Mouse (Mus musculus) kidney, postnatal 36 days (tissue): ENCODE data around the gene Slc7a4.
"Not testable (repeated sequence)": the region's sequence is repeated elsewhere in the genome, so short reads cannot be mapped to it uniquely, and the experiment has no call there.

ENCODE experiments used
- DNase-seq, 2 experiments: peaks; one replicate each; pipeline ENCODE4 v3.0.0; 2021 to 2022; ENCODE audit warnings: mixed read lengths in 2 of 2

Gene Slc7a4

DNA sequence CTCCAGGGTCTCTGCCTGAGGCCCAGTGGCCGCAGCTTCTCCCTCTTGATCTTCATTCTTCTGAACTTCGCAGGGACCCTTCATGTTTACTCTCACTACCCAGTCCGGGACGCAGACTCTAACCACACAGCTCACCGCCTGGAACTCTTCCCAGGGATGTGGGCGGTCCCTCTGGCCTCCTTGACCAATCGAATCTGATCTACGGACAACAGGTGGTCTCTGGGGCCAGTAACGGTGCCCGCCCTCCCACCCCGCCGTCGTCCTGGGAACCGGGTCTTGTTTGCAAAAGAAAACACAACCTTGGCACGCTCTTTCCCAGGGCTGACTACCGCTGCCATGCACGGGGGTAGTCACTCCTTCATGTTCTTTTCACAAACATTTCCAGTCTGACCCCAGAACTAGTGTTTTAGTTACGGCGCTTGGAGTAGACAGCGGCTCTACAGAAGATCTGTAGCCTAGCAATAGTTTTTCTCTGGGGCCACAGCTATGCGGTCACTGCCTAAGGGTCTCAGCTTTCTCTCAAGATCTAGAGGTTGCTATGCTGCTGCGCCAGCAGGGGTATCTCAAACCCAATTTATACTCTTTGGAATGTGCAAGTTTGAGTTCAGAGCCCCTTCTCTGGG lies 21.8 kb downstream of the Slc7a4 start, which contains the start of gene Lrrc74b:
Lrrc74b (minus strand) TSS at position 120 of the 623 bp plus-strand sequence.
- peak; percentile 51 to 61 for DNase-seq

GRCm38 (mm10) chr16:17559396-17560027 lies 23.5 kb downstream of the Slc7a4 start:
- no peak for DNase-seq

DNA sequence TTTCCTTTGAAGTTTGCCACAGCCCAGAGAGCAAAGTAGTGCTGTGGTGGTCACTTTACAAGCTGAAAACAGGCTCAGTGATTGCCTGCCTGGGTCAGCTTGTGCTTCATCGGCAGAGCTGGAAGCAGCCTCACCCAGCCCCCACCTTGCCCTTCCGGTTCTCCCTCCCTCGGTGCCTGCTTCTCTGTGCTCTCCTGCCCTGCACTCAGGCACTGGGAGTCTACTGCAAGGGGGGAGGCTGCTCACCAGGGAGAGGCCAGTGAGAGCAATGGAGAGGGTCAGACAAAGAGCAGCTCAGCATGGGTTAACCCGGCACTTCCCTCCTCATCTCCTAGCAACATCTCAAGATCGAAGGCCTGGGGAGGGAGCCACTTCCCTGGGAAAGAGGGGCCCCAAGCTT lies 24.2 kb downstream of the Slc7a4 start:
- DNase-seq: no peak

DNA sequence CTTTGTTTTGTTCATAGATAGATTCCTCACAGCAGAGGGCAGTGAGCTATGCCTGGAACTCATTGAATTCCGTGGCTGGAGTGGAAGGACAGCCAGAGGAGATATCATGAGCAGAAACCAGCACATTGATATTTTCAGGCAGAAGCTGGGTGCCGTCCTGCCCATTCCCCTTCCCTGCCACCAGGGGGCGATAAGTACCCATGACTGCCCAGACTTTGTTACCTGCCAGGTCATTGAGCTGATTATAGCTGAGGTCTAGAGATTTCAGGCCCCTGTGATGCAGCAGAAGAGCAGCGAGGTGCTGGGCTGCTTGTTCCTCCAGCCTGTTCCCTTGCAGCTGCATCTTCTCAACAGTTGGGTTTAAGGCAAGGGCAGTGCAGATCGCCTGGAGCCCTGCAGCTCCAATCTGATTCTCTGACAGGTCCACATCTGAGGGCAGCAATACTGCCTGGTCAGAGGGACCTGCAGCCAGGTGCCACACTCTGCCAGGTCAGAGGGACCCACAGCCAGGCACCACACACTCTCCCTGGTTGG lies 25.0 kb downstream of the Slc7a4 start:
- peak; percentile 55 to 79 for DNase-seq

- DNase-seq: no peak
These were observed 26.1 kb downstream of the Slc7a4 start for GRCm38 (mm10) chr16:17556907-17557306.

DNA sequence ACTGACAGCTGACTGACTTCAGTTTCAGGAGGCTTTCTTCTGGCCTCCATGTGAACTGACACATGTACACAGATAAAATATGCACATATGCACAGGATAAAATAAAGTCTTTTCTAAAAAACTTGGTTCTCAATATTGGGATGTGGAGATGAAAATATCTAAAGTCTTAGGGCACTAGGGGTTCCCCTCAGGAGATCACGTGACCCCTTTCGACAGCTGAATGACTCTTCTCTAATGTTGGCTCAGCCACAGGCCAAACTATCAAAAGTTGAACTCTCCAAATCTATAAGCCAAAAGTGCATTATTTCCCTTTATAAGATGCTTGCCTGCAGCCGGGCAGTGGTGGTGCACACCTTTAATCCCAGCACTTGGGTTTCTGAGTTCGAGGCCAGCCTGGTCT lies 26.8 kb downstream of the Slc7a4 start:
- no peak for DNase-seq

DNA sequence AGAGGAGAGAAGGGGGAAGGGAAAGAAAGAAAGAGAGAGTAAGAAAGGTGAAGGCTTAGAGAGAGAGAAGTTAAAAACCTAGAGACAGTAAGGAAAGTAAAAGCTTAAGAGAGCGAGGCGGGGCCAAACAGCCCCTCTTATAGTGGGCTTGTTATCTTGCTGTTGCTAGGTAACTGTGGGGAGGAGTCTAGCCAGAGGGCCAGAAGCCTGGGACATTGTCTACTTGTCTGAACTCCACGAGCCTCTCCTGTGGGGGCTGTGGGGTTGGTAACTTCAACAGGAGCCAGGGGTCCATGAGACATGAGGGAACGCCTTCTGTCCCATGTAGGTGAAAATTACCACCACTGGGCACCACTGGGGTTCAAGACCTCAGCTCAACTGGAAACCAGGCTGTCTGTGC lies 28.3 kb downstream of the Slc7a4 start:
- not testable (repeated sequence) for DNase-seq

DNA sequence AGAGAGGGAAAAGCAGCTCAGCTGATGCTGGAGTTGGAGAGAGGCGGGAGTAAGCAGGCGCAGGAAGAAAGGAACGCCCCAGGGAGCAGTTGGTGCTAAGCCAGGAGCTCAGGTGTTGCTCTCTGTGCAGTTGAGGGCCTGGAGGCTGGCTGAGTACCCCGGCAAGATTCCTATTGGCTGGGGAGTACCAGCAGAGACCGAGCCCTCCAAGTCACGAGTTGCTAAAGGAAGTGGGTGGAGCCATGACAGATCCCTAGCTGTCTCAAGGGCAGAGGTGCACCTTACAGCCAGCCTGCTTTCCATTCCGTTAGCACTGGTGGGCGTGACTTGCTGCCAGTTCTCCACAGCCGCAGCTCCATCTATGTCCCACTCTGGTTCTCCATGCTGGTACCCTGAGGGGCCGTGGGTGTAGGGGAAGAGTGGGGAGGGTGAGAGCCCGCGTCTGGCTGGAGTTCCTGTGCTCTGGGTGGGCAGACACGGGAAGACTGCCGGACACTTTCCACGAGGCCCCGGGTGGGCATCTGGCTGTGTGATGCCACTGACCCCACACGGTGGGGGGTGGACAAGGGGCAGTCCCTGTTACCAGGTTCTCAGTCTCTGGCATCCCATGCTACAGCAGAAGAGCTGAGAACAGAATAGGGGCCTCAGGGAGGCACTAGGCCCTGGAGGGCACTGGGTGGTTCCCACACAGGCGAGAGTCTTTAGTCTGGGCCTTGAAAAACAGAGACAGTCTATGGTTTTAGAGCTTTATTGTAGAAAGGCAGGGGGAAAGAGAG lies 28.9 kb downstream of the Slc7a4 start:
- DNase-seq: peak; percentile 81 to 87

GRCm38 (mm10) chr16:17552837-17553236 lies 30.2 kb downstream of the Slc7a4 start:
- DNase-seq: no peak

DNA sequence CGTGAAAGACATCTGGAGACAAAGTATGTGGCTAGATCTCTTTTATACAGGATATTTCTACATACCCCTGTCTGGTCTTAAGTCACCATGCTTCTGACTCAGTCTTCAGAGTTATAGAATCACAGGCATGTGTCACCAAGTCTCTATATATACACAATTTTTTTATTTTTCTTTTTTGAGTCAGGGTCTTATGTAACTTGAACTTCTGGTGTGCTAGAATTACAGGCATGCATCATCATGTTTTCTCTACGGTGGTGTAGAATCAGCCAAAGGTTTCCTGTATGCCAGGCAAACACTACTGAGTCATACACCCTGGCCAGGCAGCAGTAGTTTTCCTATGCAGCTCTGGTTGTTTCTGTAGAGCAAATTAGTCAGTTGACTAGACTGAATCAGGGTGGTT lies 40.4 kb downstream of the Slc7a4 start:
- no peak for DNase-seq

DNA sequence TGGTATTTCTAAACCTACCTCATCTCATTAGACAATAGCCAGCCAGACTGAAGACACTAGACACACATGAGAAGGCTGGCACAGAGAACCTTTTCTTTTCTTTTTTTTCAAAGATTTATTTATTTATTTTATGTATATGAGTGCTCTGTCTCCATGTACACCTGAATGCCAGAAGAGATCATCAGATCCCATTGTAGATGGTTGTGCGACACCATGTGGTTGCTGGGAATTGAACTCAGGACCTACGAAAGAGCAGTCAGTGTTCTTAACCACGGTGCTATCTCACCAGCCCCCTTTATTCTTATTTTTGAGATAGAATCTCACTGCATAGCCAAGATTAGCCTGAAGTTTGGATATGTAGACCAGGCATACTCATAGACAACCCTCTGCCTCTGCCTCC lies 46.4 kb downstream of the Slc7a4 start:
- peak in 1 of 2 experiments; percentile 49 for DNase-seq

DNA sequence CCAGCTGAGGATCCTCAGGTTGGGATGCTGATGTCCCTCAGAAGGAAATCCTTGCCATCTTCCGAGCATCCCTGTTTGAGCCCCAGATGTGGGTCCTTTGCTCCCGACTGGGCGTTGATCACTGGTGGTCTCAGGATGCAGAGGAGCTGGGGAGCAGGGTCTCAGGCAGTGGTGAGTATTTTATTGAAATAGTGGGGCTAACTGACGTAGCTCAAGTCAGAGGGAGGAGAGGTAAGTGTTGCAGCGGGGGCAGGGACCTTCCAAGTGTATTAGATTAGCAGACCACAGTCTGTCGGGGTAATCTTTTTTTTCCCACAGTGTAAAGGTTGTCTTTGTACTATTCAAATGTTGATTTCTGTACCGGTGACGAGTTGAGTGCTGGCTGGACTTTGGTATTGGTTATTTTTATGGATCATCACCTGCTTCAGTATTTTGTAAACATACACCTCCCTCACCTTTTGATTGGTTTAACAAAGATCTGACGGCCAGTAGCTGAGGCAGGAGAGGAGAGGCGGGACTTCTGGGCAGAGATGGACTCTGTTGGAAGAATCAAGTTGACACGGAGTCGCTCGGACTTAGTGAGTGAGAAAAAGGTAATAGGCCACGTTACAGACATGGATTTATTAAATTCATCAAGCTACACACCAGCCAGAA lies 50.2 kb downstream of the Slc7a4 start:
- DNase-seq: no peak

DNA sequence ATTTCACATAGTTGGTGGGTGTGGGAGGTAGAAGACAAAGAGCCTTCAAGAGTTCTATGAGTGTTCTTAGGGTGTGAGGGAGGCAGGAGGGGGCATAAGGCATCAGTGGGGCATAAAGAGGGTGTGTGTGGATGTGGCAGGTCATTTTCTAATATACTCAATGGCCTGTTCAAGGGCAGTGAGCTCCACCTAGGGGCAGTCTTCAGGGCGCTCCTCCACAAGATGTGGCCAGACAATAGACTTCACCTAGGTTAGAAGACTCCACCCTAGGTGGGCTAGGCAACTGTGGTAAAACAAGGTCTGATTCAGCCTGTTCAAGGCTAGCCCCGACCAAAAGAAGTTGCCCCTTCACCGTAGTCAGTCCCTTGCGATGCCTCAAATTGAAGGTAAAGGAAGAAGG lies 50.7 kb downstream of the Slc7a4 start:
- peak; percentile 53 to 72 for DNase-seq

GRCm38 (mm10) chr16:17530640-17531288 lies 52.2 kb downstream of the Slc7a4 start, which contains the start of gene Thap7:
Gene Thap7 (minus strand): TSS chr16:17531136.
- DNase-seq: peak; percentile 97 to 99

DNA sequence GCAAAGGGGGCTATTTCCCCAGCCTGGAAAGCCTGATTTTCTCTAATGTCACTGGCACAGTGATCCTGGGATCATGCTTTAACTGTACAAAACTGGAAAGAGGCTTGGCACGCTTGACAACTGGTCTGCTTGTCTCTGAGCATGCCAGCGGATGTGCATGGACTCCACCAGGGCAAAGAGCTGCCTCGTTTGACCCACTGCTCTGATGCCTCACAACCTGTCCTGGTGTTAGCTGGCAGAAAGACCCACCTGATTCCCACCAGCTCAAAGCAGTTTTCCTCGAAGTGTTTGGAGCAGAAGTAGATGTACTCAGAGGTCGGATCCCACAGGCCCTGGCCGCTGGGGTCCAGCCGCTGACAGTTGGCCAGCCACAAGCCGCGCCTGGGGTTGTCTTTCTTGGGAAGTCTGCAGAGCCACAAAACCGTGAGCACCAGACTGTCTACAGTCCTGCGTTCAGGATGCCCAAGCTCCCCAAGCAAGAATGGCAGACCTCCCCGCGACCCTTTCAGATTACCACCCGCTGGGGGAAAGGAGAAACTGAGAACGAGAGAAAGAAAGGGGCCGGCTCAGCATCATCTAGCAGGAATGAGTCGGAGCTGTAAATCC lies 52.9 kb downstream of the Slc7a4 start:
- DNase-seq: peak in 1 of 2 experiments; percentile 42

DNA sequence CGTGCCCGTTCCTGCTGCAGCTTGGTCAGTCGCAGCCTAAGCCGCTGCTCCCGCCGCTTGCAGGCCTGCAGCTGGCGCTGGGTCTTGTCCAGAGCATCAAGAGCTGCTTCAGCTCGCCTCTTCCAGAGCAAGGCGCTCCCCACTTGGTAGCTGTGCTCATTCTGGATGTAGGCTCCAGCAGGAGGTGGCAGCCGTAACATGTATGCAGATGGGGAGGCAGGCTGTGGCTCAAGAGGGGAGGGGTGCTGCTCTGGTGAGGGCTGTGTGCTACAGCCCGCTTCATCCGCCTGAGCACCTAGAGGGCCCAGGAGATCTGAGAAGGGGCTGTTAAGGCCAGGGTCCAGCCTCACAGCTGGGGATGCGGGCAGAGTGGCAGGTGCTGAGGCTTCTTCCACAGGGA lies 54.7 kb downstream of the Slc7a4 start:
- no peak for DNase-seq

- DNase-seq: no peak
These were observed 55.4 kb downstream of the Slc7a4 start for GRCm38 (mm10) chr16:17527606-17528005.

- DNase-seq: peak; percentile 51 to 73
These were observed 56.8 kb downstream of the Slc7a4 start for GRCm38 (mm10) chr16:17526223-17526622.

DNA sequence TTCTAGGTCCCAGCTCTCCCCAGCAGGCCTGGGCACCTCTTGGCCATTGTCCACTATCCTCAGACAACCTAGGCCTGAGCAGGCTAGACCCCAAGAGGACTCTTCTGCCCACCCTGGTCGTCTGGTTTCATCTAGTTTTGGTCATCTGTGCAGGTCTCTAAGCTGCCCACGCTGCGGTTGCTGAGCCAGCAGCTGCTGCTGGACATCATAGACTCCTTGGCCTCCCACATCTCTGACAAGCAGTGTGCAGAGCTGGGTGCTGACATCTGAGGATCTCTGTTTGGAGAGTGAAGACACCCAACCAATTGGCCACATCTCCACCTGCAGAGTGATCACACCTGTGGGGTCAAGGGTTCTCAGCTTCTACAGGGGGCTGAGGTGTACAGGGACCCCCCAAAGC lies 57.5 kb downstream of the Slc7a4 start:
- no peak for DNase-seq

GRCm38 (mm10) chr16:17524156-17524555 lies 58.9 kb downstream of the Slc7a4 start:
- no peak for DNase-seq
